In genomic region chr10:128194551-128195461, GRCm38 (mm10) we compare ENCODE assay signal across 8 mouse cellular contexts. TPM values are rescaled to one million over a fixed set of nuclear protein-coding genes. Genes with fewer than 3 reads are reported as not detected.
A peak's percentile ranks its signal among the peaks of the same experiment; 100 is the strongest.
DNase-seq lines count a peak whose midpoint lies in the region; ATAC-seq and TF ChIP-seq lines count a peak whose summit lies in the region.

No protein-coding gene starts in this region.

- H3K36me3 ChIP-seq in heart, embryonic 13.5 days, result no peaks in the 10 kb centered on the region
- no peaks in the 10 kb centered on the region for H3K36me3 ChIP-seq in CH12.LX (replicated peaks in 1 of 2; ENCODE audit: control insufficient read depth in 1 of 2, insufficient read depth in 1 of 2, low read length in 1 of 2)

- peak overlapping the region; percentile 82 for H3K9ac ChIP-seq in heart, embryonic 13.5 days
- 0 out of 2 replicates have a peak overlapping the region, but pooled peaks have one; percentile 1 for H3K9ac ChIP-seq in CH12.LX (ENCODE audit: insufficient read depth, low read depth)

- TF ChIP-seq RAD21 in CH12.LX (IDR thresholded peaks at IDR 0.05; ENCODE audit: low read depth, low read length), result no peak

- ATAC-seq in heart, embryonic 13.5 days (ENCODE audit: extremely low read depth, insufficient number of reproducible peaks, low FRiP score, low TSS enrichment), result peak; percentile 79
- ATAC-seq in granulocyte monocyte progenitor cell, adult 5-6 weeks (replicated peaks; ENCODE audit: poor library complexity, severe bottlenecking), result peak; percentile 55

- under 1% methylated on average over 60 of the region's 79 CpGs for WGBS in heart, embryonic 13.5 days

- intact Hi-C loops in left cerebral cortex, postnatal 14 days (cut with DNase I), result no loop called here

- peaks cover 9% of the 10 kb centered on the region for H3K4me1 ChIP-seq in heart, embryonic 13.5 days
- peaks cover 7 to 13% of the 10 kb centered on the region in 2 experiments; a peak in 3 of 4 replicates for H3K4me1 ChIP-seq in CH12.LX (ENCODE audit: control insufficient read depth in 1 of 2, insufficient read depth in 2 of 2)

- H3K4me2 ChIP-seq in heart, embryonic 13.5 days, result peak overlapping the region; percentile 99
- peak overlapping the region; percentile 49 for H3K4me2 ChIP-seq in CH12.LX (ENCODE audit: insufficient read depth, low read depth, poor library complexity, severe bottlenecking)

- no peak for TF ChIP-seq POLR2A in CH12.LX (IDR thresholded peaks at IDR 0.05; ENCODE audit: low read depth, low read length)

- H3K79me2 ChIP-seq in CH12.LX (replicated peaks; ENCODE audit: control insufficient read depth, extremely low read depth, insufficient read depth, poor library complexity, severe bottlenecking), result no peaks in the 10 kb centered on the region

- TF ChIP-seq CTCF in CH12.LX (conservative IDR thresholded peaks at IDR 0.05 in 1 of 2, IDR thresholded peaks at IDR 0.05 in 1 of 2; ENCODE audit: low read depth in 2 of 2, low read length in 2 of 2), result no peak

- DNase-seq in heart, adult 8-10 months (ENCODE audit: low spot score), result no peak
- no peak for DNase-seq in CH12.LX (ENCODE audit: extremely low read depth)
- peak; percentile 65 for DNase-seq in cerebellum, adult 8-10 months
- peak; percentile 44 to 60 for DNase-seq in left cerebral cortex, postnatal 14 days (ENCODE audit: low spot score in 2 of 2)
- DNase-seq in natural killer cell, adult 2 months (ENCODE audit: low spot score in 2 of 2), result peak; percentile 24 to 25
- no peak for DNase-seq in gastrocnemius, adult 18-20 months (ENCODE audit: low spot score)

- in situ Hi-C loops in CH12.LX (cut with MboI; ENCODE audit: low pct_ligation_motif_present, low pct_unique_long_range_greater_than_20kb, low sequenced_read_pairs), result loop anchor here (5.0 to 25.0 kb wide), 2 partner anchors 103 to 258 kb away; partner anchors contain the start of gene Baz2a

- peak overlapping the region; percentile 78 for H3K4me3 ChIP-seq in heart, embryonic 13.5 days
- peak overlapping the region; percentile 34 to 64 (median 59) for H3K4me3 ChIP-seq in CH12.LX (replicated peaks in 1 of 3; ENCODE audit: low read depth in 2 of 3, low read length in 2 of 3, poor library complexity in 1 of 3)

- dilution Hi-C loops in CH12.LX (cut with MboI; ENCODE audit: extremely low pct_ligation_motif_present, extremely low pct_unique_long_range_greater_than_20kb, low sequenced_read_pairs), result no loop called here

- TF ChIP-seq EP300 in CH12.LX (IDR thresholded peaks at IDR 0.05; ENCODE audit: low read length), result no peak

- H3K9me3 ChIP-seq in heart, embryonic 13.5 days, result no peaks in the 10 kb centered on the region
- H3K9me3 ChIP-seq in CH12.LX (replicated peaks; ENCODE audit: low read length), result no peaks in the 10 kb centered on the region

- no peak overlapping the region for H3K27ac ChIP-seq in heart, embryonic 13.5 days (replicated peaks)
- no peak overlapping the region for H3K27ac ChIP-seq in CH12.LX (ENCODE audit: insufficient read depth, low read depth)

- H3K27me3 ChIP-seq in heart, embryonic 13.5 days (replicated peaks), result peaks cover 32% of the 10 kb centered on the region
- peaks cover 15% of the 10 kb centered on the region for H3K27me3 ChIP-seq in CH12.LX (replicated peaks)

TF ChIP-seq in CH12.LX, 34 proteins besides CTCF, POLR2A, EP300 and RAD21:
- TF ChIP-seq ETS1 (conservative IDR thresholded peaks at IDR 0.05; ENCODE audit: low read depth, low read length) (no peak), USF2 (conservative IDR thresholded peaks at IDR 0.05; ENCODE audit: low read depth, low read length) (no peak), NRF1 (IDR thresholded peaks at IDR 0.05; ENCODE audit: low read depth, low read length) (peak; percentile 50), MXI1 (IDR thresholded peaks at IDR 0.05; ENCODE audit: low read depth, low read length) (0 out of 2 replicates have a peak, but pooled peaks have one; percentile 4), NELFE (IDR thresholded peaks at IDR 0.05; ENCODE audit: low read depth, low read length) (no peak), IRF4 (IDR thresholded peaks at IDR 0.05; ENCODE audit: low read depth, low read length) (no peak), MAX (IDR thresholded peaks at IDR 0.05; ENCODE audit: low read length) (no peak), MYC (IDR thresholded peaks at IDR 0.05; ENCODE audit: low read depth, low read length) (no peak), ELF1 (IDR thresholded peaks at IDR 0.05; ENCODE audit: low read depth, low read length) (no peak), BHLHE40 (IDR thresholded peaks at IDR 0.05; ENCODE audit: low read depth, low read length) (peak; percentile 30; the same call in 1 of the 2 replicates)

RNA-seq across cellular contexts. Expression of gene Gls2, which starts 0.5 kb away (rescaled TPM):
- 0.53 and 0.96 TPM in 2 replicates for polyA plus RNA-seq in heart, embryonic 13.5 days (2015; fragmentation: Nextera tagmentation; extraction: Ambion mirVana)
- under 1 TPM; 0.38 to 0.60 (median 0.47) TPM for total RNA-seq in heart, adult 8-10 months (2022)
- total RNA-seq in CH12.LX (2012; rRNA removed) (1.8 and 2.2 TPM in 2 replicates), CH12.LX (2014; rRNA removed) (1.9 and 2.0 TPM in 2 replicates)
- polyA plus RNA-seq in CH12.LX (2012; ENCODE audit: insufficient read length, low read depth), result 0.86 and 1.8 TPM in 2 replicates
- total RNA-seq in granulocyte monocyte progenitor cell, adult 5-6 weeks (2014; fragmentation: Nextera tagmentation), result not detected in 2 replicates
- not detected in 2 replicates for total RNA-seq in granulocyte monocyte progenitor cell, adult 5-6 weeks (2017)
- total RNA-seq in left cerebral cortex, postnatal 14 days (2021), result 10 to 100 TPM; 21.3 to 22.6 TPM
- total RNA-seq in gastrocnemius, adult 18-20 months (2021), result under 1 TPM; 0.43 TPM

RNA-seq across cellular contexts. Expression of gene Rbms2, which starts 14.7 kb away (rescaled TPM):
- polyA plus RNA-seq in heart, embryonic 13.5 days (2015; fragmentation: Nextera tagmentation; extraction: Ambion mirVana), result 35.4 and 37.3 TPM in 2 replicates
- total RNA-seq in heart, adult 8-10 months (2022), result 100 to 1,000 TPM in 3 of 4 experiments, 10 to 100 TPM in 1; 90.8 to 107 (median 104) TPM
- 9.4 and 9.8 TPM in 2 replicates for total RNA-seq in CH12.LX (2012; rRNA removed)
- total RNA-seq in CH12.LX (2014; rRNA removed), result 8.5 and 9.1 TPM in 2 replicates
- polyA plus RNA-seq in CH12.LX (2012; ENCODE audit: insufficient read length, low read depth), result 36.6 and 48.2 TPM in 2 replicates
- total RNA-seq in granulocyte monocyte progenitor cell, adult 5-6 weeks (2014; fragmentation: Nextera tagmentation), result 14.3 and 20.5 TPM in 2 replicates
- 1.8 and 2.1 TPM in 2 replicates for total RNA-seq in granulocyte monocyte progenitor cell, adult 5-6 weeks (2017)
- total RNA-seq in left cerebral cortex, postnatal 14 days (2021), result 10 to 100 TPM in 1 of 2 experiments, 1 to 10 TPM in 1; 9.2 to 10.8 TPM
- 10 to 100 TPM; 61.7 to 69.1 TPM for total RNA-seq in gastrocnemius, adult 18-20 months (2021)

RNA-seq across cellular contexts. Expression of gene Spryd4, which starts 16.8 kb away (rescaled TPM):
- polyA plus RNA-seq in heart, embryonic 13.5 days (2015; fragmentation: Nextera tagmentation; extraction: Ambion mirVana), result 40.7 and 40.8 TPM in 2 replicates
- total RNA-seq in heart, adult 8-10 months (2022), result 10 to 100 TPM; 35.8 to 38.4 (median 37.6) TPM
- total RNA-seq in CH12.LX (2012; rRNA removed), result 24.2 and 32.4 TPM in 2 replicates
- total RNA-seq in CH12.LX (2014; rRNA removed), result 48.8 and 50.2 TPM in 2 replicates
- 38.6 and 39.2 TPM in 2 replicates for polyA plus RNA-seq in CH12.LX (2012; ENCODE audit: insufficient read length, low read depth)
- total RNA-seq in granulocyte monocyte progenitor cell, adult 5-6 weeks (2014; fragmentation: Nextera tagmentation), result 15.1 and 16.3 TPM in 2 replicates
- 9.7 and 19.2 TPM in 2 replicates for total RNA-seq in granulocyte monocyte progenitor cell, adult 5-6 weeks (2017)
- total RNA-seq in left cerebral cortex, postnatal 14 days (2021), result 10 to 100 TPM; 10.7 to 11.3 TPM
- 10 to 100 TPM; 33.0 to 34.6 TPM for total RNA-seq in gastrocnemius, adult 18-20 months (2021)

RNA-seq across cellular contexts. Expression of gene Mip, which starts 30.8 kb away (rescaled TPM):
- polyA plus RNA-seq in heart, embryonic 13.5 days (2015; fragmentation: Nextera tagmentation; extraction: Ambion mirVana), result not detected in 2 replicates
- total RNA-seq in heart, adult 8-10 months (2022), result not detected
- total RNA-seq in CH12.LX (2012; rRNA removed), result not detected in 2 replicates
- not detected in 2 replicates for total RNA-seq in CH12.LX (2014; rRNA removed)
- polyA plus RNA-seq in CH12.LX (2012; ENCODE audit: insufficient read length, low read depth), result not detected in 2 replicates
- total RNA-seq in granulocyte monocyte progenitor cell, adult 5-6 weeks (2014; fragmentation: Nextera tagmentation), result 0.75 TPM in 1 of 2 replicates, not detected in the other
- total RNA-seq in granulocyte monocyte progenitor cell, adult 5-6 weeks (2017), result not detected in 2 replicates
- total RNA-seq in left cerebral cortex, postnatal 14 days (2021), result not detected
- not detected for total RNA-seq in gastrocnemius, adult 18-20 months (2021)

RNA-seq across cellular contexts. Expression of gene Timeless, which starts 37.1 kb away (rescaled TPM):
- polyA plus RNA-seq in heart, embryonic 13.5 days (2015; fragmentation: Nextera tagmentation; extraction: Ambion mirVana), result 32.2 and 34.0 TPM in 2 replicates
- total RNA-seq in heart, adult 8-10 months (2022), result 1 to 10 TPM; 6.0 to 8.5 (median 7.7) TPM
- 47.2 and 51.5 TPM in 2 replicates for total RNA-seq in CH12.LX (2012; rRNA removed)
- 31.7 and 38.6 TPM in 2 replicates for total RNA-seq in CH12.LX (2014; rRNA removed)
- polyA plus RNA-seq in CH12.LX (2012; ENCODE audit: insufficient read length, low read depth), result 65.9 and 80.3 TPM in 2 replicates
- 55.4 and 70.5 TPM in 2 replicates for total RNA-seq in granulocyte monocyte progenitor cell, adult 5-6 weeks (2014; fragmentation: Nextera tagmentation)
- 64.0 and 71.4 TPM in 2 replicates for total RNA-seq in granulocyte monocyte progenitor cell, adult 5-6 weeks (2017)
- 1 to 10 TPM; 7.2 to 9.9 TPM for total RNA-seq in left cerebral cortex, postnatal 14 days (2021)
- 1 to 10 TPM; 2.1 to 3.2 TPM for total RNA-seq in gastrocnemius, adult 18-20 months (2021)

Comparison
In these comparisons a context has a peak if more than half of its experiments do, and no peak if none do; other contexts are left out.
1. DNase-seq: peak in cerebellum, adult 8-10 months (single experiment), left cerebral cortex, postnatal 14 days (2 of 2) and natural killer cell, adult 2 months (2 of 2); none in heart, adult 8-10 months (single experiment), CH12.LX (single experiment) and gastrocnemius, adult 18-20 months (single experiment).
2. RNA of gene Gls2, which starts 0.5 kb away (total RNA-seq): 21.3 to 22.6 TPM in left cerebral cortex, postnatal 14 days; 1.8 to 2.2 TPM in CH12.LX, 0.38 to 0.60 TPM in heart, adult 8-10 months, 0.43 TPM in gastrocnemius, adult 18-20 months and not detected in granulocyte monocyte progenitor cell, adult 5-6 weeks; every median in the first group is over 4 times any median in the second.